Mouse (Mus musculus) intestine, embryonic 14.5 days (tissue): ENCODE data around the gene Cpsf4l. TPM values are rescaled to one million over a fixed set of nuclear protein-coding genes. Genes with fewer than 3 reads are reported as not detected.

Source experiments
- ATAC-seq: fragments of 200-750 bp; cut with Nextera tagmentation; replicated peaks from 2 replicates; pipeline ENCODE4 v1.8.0; 2017; ENCODE audit warnings: low read depth, moderate number of reproducible peaks, moderate TSS enrichment, moderate library complexity; ENCODE audit not compliant: low FRiP score, low TSS enrichment
- DNase-seq: peaks from one replicate; pipeline ENCODE4 v3.0.0-alpha.2; 2018; ENCODE audit warnings: low spot score
- H3K27ac ChIP-seq: fragments of 300-500 bp; sonication (generic); 2 replicates; pipeline ENCODE4 v1.5.1; 2014; ENCODE audit warnings: low read depth, mild to moderate bottlenecking, control low read depth
- H3K27me3 ChIP-seq: fragments of 300-500 bp; sonication (generic); replicated peaks from 2 replicates; pipeline ENCODE4 v1.6.1; 2014; ENCODE audit warnings: low read length, control low read depth; ENCODE audit not compliant: control insufficient read depth, insufficient read depth
- H3K36me3 ChIP-seq: fragments of 300-500 bp; sonication (generic); 2 replicates; pipeline ENCODE4 v1.6.1; 2014; ENCODE audit warnings: low read length, control low read depth; ENCODE audit not compliant: control insufficient read depth, insufficient read depth
- H3K4me1 ChIP-seq: fragments of 300-500 bp; sonication (generic); replicated peaks from 2 replicates; pipeline ENCODE4 v1.6.1; 2014; ENCODE audit warnings: low read length, control low read depth, mixed read lengths; ENCODE audit not compliant: control insufficient read depth, insufficient read depth
- H3K4me2 ChIP-seq: fragments of 300-500 bp; sonication (generic); 2 replicates; pipeline ENCODE4 v1.6.1; 2014; ENCODE audit warnings: low read length
- H3K4me3 ChIP-seq: fragments of 300-500 bp; sonication (generic); 2 replicates; pipeline ENCODE4 v1.5.1; 2014; ENCODE audit warnings: low read depth, low read length, control low read depth, mixed read lengths
- H3K9ac ChIP-seq: fragments of 300-500 bp; sonication (generic); 2 replicates; pipeline ENCODE4 v1.6.1; 2014; ENCODE audit warnings: mild to moderate bottlenecking, low read length
- H3K9me3 ChIP-seq: fragments of 300-500 bp; sonication (generic); 2 replicates; pipeline ENCODE4 v1.6.1; 2016; ENCODE audit warnings: low read length, control low read depth; ENCODE audit not compliant: control insufficient read depth
- WGBS: fragments of 180-500 bp; shearing (Covaris S2); extraction: QIAGEN DNeasy Blood & Tissue Kit; methylation state at CpG from one replicate; pipeline ENCODE4 v1.1.7; 2014; 5-methylcytosine and 5-hydroxymethylcytosine counted together
- polyA plus RNA-seq: library from polyadenylated mRNA; unstranded; fragments of >200 nt; fragmentation: Nextera tagmentation; extraction: Ambion mirVana; gene quantifications from 2 replicates; pipeline ENCODE4 v1.2.1, GENCODE M21; 2014

The Cpsf4l gene
- polyA plus RNA-seq, 1 experiment from 2014 or later: 0.18 TPM

GRCm38 (mm10) chr11:113729917-113730316, 20.1 kb upstream of the Cpsf4l start:
- DNase-seq: no peak
- peaks cover 24% of the 10 kb centered on the region for H3K4me1 ChIP-seq
- 51% methylated on average over 8 of the region's 8 CpGs for WGBS

GRCm38 (mm10) chr11:113729239-113729638, 19.4 kb upstream of the Cpsf4l start:
- peaks cover 17% of the 10 kb centered on the region for H3K4me1 ChIP-seq
- H3K4me2 ChIP-seq: no peak overlapping the region
- 90% methylated on average over 21 of the region's 21 CpGs for WGBS
- no peak overlapping the region for H3K9ac ChIP-seq
- H3K4me3 ChIP-seq: no peak overlapping the region
- H3K36me3 ChIP-seq: peaks cover 51% of the 10 kb centered on the region
- H3K27me3 ChIP-seq: no peaks in the 10 kb centered on the region
- DNase-seq: no peak
- no peaks in the 10 kb centered on the region for H3K9me3 ChIP-seq
- no peak for ATAC-seq
- H3K27ac ChIP-seq: no peak overlapping the region

More at GRCm38 (mm10) chr11:113729917-113730316, 20.1 kb upstream of the Cpsf4l start:
- H3K36me3 ChIP-seq: peaks cover 47% of the 10 kb centered on the region
- no peak overlapping the region for H3K4me3 ChIP-seq
- no peak for ATAC-seq
- no peak overlapping the region for H3K9ac ChIP-seq
- H3K9me3 ChIP-seq: no peaks in the 10 kb centered on the region
- H3K27me3 ChIP-seq: no peaks in the 10 kb centered on the region
- H3K4me2 ChIP-seq: no peak overlapping the region
- no peak overlapping the region for H3K27ac ChIP-seq

GRCm38 (mm10) chr11:113727992-113728391, 18.2 kb upstream of the Cpsf4l start:
- Histone ChIP-seq H3K27ac (no peak overlapping the region), H3K27me3 (no peaks in the 10 kb centered on the region), H3K4me1 (peaks cover 5% of the 10 kb centered on the region), H3K4me2 (no peak overlapping the region), H3K4me3 (no peak overlapping the region), H3K9ac (no peak overlapping the region), H3K9me3 (no peaks in the 10 kb centered on the region), H3K36me3 (peaks cover 51% of the 10 kb centered on the region)
- ATAC-seq (no peak), DNase-seq (no peak)
- 68% methylated on average over 6 of the region's 6 CpGs for WGBS

GRCm38 (mm10) chr11:113726994-113727888, 17.4 kb upstream of the Cpsf4l start:
- Histone ChIP-seq H3K9me3 (no peaks in the 10 kb centered on the region), H3K4me2 (no peak overlapping the region), H3K27me3 (no peaks in the 10 kb centered on the region), H3K9ac (no peak overlapping the region), H3K4me1 (no peaks in the 10 kb centered on the region; the same call in none of the 2 replicates), H3K27ac (no peak overlapping the region), H3K4me3 (no peak overlapping the region), H3K36me3 (peaks cover 51% of the 10 kb centered on the region)
- no peak for DNase-seq
- WGBS: 85% methylated on average over 14 of the region's 14 CpGs
- ATAC-seq: no peak

- Histone ChIP-seq H3K27me3 (no peaks in the 10 kb centered on the region), H3K36me3 (peaks cover 51% of the 10 kb centered on the region), H3K9me3 (no peaks in the 10 kb centered on the region), H3K4me3 (no peak overlapping the region), H3K4me1 (no peaks in the 10 kb centered on the region; the same call in 1 of the 2 replicates), H3K9ac (no peak overlapping the region), H3K4me2 (no peak overlapping the region), H3K27ac (no peak overlapping the region)
- no peak; the same call in 1 of the 2 replicates for ATAC-seq
- no peak for DNase-seq
- WGBS: 88% methylated on average over 4 of the region's 4 CpGs
Observed at GRCm38 (mm10) chr11:113725235-113726048, 15.6 kb upstream of the Cpsf4l start.

- no peak overlapping the region for H3K4me3 ChIP-seq
- H3K4me2 ChIP-seq: no peak overlapping the region
- H3K4me1 ChIP-seq: no peaks in the 10 kb centered on the region
- H3K9ac ChIP-seq: no peak overlapping the region
- WGBS: 58% methylated on average over 14 of the region's 14 CpGs
- no peaks in the 10 kb centered on the region for H3K9me3 ChIP-seq
- H3K36me3 ChIP-seq: peaks cover 28% of the 10 kb centered on the region
- H3K27me3 ChIP-seq: no peaks in the 10 kb centered on the region
- no peak for ATAC-seq
- peak overlapping the region; percentile 8; the same call in 1 of the 2 replicates for H3K27ac ChIP-seq
- no peak for DNase-seq
Observed at GRCm38 (mm10) chr11:113722405-113723090, 12.7 kb upstream of the Cpsf4l start.

GRCm38 (mm10) chr11:113717767-113718424, 8.1 kb upstream of the Cpsf4l start:
- 59% methylated on average over 16 of the region's 16 CpGs for WGBS
- no peaks in the 10 kb centered on the region for H3K9me3 ChIP-seq
- ATAC-seq: no peak
- no peak overlapping the region for H3K27ac ChIP-seq
- no peaks in the 10 kb centered on the region for H3K27me3 ChIP-seq
- no peak overlapping the region for H3K4me2 ChIP-seq
- no peak overlapping the region for H3K4me3 ChIP-seq
- DNase-seq: no peak
- no peaks in the 10 kb centered on the region for H3K36me3 ChIP-seq
- H3K9ac ChIP-seq: no peak overlapping the region
- no peaks in the 10 kb centered on the region for H3K4me1 ChIP-seq

GRCm38 (mm10) chr11:113716132-113716531, 6.3 kb upstream of the Cpsf4l start:
- DNase-seq (no peak), ATAC-seq (no peak)
- Histone ChIP-seq H3K4me3 (no peak overlapping the region), H3K27me3 (no peaks in the 10 kb centered on the region), H3K4me2 (no peak overlapping the region), H3K27ac (no peak overlapping the region), H3K36me3 (no peaks in the 10 kb centered on the region), H3K9ac (no peak overlapping the region), H3K9me3 (no peaks in the 10 kb centered on the region), H3K4me1 (no peaks in the 10 kb centered on the region)
- WGBS: 90% methylated on average over 2 of the region's 2 CpGs
